Mouse (Mus musculus) intestine, embryonic 16.5 days (tissue): ENCODE data around the gene Dpp4. TPM values are rescaled to one million over a fixed set of nuclear protein-coding genes. Genes with fewer than 3 reads are reported as not detected.

ENCODE experiments used
- ATAC-seq: fragments of 200-750 bp; cut with Nextera tagmentation; 2 replicates; pipeline ENCODE4 v1.8.0; 2017; ENCODE audit warnings: moderate TSS enrichment, moderate library complexity
- H3K27ac ChIP-seq: fragments of 300-500 bp; sonication (generic); 2 replicates; pipeline ENCODE4 v1.5.1; 2014; ENCODE audit warnings: mild to moderate bottlenecking, low read length
- H3K27me3 ChIP-seq: fragments of 300-500 bp; sonication (generic); replicated peaks from 2 replicates; pipeline ENCODE4 v1.6.1; 2014; ENCODE audit warnings: low read length, control low read depth, mixed read lengths; ENCODE audit not compliant: control insufficient read depth, insufficient read depth
- H3K36me3 ChIP-seq: fragments of 300-500 bp; sonication (generic); 2 replicates; pipeline ENCODE4 v1.6.1; 2014; ENCODE audit warnings: low read length, control low read depth; ENCODE audit not compliant: control insufficient read depth, insufficient read depth
- H3K4me1 ChIP-seq: fragments of 300-500 bp; sonication (generic); 2 replicates; pipeline ENCODE4 v1.6.1; 2014; ENCODE audit warnings: low read length, control low read depth, mixed read lengths; ENCODE audit not compliant: control insufficient read depth, insufficient read depth
- H3K4me2 ChIP-seq: fragments of 300-500 bp; sonication (generic); 2 replicates; pipeline ENCODE4 v1.6.1; 2014; ENCODE audit warnings: low read depth, low read length, control low read depth
- H3K4me3 ChIP-seq: fragments of 300-500 bp; sonication (generic); 2 replicates; pipeline ENCODE4 v1.5.1; 2014; ENCODE audit warnings: mild to moderate bottlenecking, low read length
- H3K9ac ChIP-seq: fragments of 300-500 bp; sonication (generic); 2 replicates; pipeline ENCODE4 v1.6.1; 2014; ENCODE audit warnings: low read depth, low read length
- H3K9me3 ChIP-seq: fragments of 300-500 bp; sonication (generic); 2 replicates; pipeline ENCODE4 v1.6.1; 2016; ENCODE audit warnings: low read length, control low read depth; ENCODE audit not compliant: control insufficient read depth
- WGBS: fragments of 180-500 bp; shearing (Covaris S2); extraction: QIAGEN DNeasy Blood & Tissue Kit; methylation state at CpG from one replicate; pipeline ENCODE4 v1.1.7; 2014; 5-methylcytosine and 5-hydroxymethylcytosine counted together
- polyA plus RNA-seq: library from polyadenylated mRNA; unstranded; fragments of >200 nt; fragmentation: Nextera tagmentation; extraction: Ambion mirVana; gene quantifications from 2 replicates; pipeline ENCODE4 v1.2.1, GENCODE M21; 2015

Gene Dpp4
- polyA plus RNA-seq, 1 experiment from 2014 or later, result 85.0 TPM

DNA sequence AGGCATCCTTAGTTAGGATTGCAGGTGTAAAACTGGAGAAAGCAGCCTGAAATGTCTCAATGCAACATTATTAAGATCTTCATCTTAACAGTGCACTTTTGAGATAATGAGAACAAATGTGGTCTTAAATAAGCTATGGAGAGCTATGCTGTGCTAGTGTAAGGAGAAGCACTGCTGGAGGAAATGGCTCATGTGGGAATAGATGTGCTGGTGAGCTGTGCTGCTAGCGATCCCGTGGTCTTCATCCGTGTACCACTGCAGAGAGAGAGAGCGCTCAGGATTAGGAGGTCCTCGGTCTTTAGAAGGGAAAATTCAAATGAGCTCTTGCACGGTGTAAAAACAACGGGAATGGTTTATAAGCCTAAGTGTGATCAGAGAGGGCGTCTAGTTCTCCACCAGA is 79.6 kb downstream of the Dpp4 start:
- H3K9ac ChIP-seq, result no peak overlapping the region
- no peak for ATAC-seq
- no peak overlapping the region for H3K4me2 ChIP-seq
- 79% methylated on average over 8 of the region's 8 CpGs for WGBS
- no peak overlapping the region for H3K27ac ChIP-seq
- no peaks in the 10 kb centered on the region for H3K27me3 ChIP-seq
- no peak overlapping the region for H3K4me3 ChIP-seq
- H3K4me1 ChIP-seq, result no peaks in the 10 kb centered on the region
- H3K9me3 ChIP-seq, result no peaks in the 10 kb centered on the region
- no peaks in the 10 kb centered on the region for H3K36me3 ChIP-seq

DNA sequence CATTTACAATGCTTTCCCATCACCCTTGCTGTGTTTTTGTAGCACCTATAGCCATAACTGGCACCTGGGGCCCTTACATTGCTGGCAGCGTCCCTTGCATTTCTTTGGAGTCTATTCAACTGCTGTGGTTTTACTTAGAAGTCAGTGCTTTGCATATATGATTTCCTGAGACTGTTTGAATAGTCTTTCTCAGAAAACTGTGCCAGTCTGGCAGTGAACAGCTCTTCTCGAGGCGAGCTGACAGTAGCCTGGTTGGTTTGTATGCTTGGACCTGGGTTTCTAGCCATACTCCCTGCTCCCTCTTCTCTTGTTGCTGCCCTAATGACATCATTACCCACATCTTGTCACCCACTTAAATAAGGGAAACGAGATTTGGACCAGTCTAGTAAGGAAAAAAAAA is 80.1 kb downstream of the Dpp4 start:
- Histone ChIP-seq H3K9ac (no peak overlapping the region), H3K4me1 (no peaks in the 10 kb centered on the region), H3K9me3 (no peaks in the 10 kb centered on the region), H3K4me3 (no peak overlapping the region), H3K4me2 (no peak overlapping the region), H3K27me3 (no peaks in the 10 kb centered on the region), H3K27ac (no peak overlapping the region), H3K36me3 (no peaks in the 10 kb centered on the region)
- 75% methylated on average over 4 of the region's 4 CpGs for WGBS
- ATAC-seq, result no peak

DNA sequence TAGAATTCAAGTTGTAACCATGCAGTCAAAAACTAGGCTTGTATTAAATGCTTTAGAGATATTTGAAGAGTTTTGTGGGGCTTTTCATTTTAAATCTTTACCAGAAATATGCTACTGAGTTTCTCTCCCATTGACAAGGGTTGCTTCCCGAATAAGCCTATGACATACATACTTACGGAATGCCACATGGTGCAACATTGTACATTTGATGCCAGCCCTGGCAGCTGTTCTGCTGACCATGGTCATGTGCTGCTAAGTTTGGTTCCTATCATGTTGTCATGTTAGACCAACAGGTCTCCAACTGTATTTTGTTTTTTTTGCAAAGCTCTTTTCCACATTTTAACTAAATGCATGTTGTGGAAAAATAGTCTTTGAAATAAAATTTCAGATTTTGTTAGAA is 86.6 kb downstream of the Dpp4 start:
- Histone ChIP-seq H3K4me1 (no peaks in the 10 kb centered on the region), H3K36me3 (no peaks in the 10 kb centered on the region), H3K4me2 (no peak overlapping the region), H3K27me3 (no peaks in the 10 kb centered on the region), H3K4me3 (no peak overlapping the region), H3K9ac (no peak overlapping the region), H3K9me3 (no peaks in the 10 kb centered on the region), H3K27ac (no peak overlapping the region)
- no peak for ATAC-seq
- 92% methylated on average over 2 of the region's 2 CpGs for WGBS

DNA sequence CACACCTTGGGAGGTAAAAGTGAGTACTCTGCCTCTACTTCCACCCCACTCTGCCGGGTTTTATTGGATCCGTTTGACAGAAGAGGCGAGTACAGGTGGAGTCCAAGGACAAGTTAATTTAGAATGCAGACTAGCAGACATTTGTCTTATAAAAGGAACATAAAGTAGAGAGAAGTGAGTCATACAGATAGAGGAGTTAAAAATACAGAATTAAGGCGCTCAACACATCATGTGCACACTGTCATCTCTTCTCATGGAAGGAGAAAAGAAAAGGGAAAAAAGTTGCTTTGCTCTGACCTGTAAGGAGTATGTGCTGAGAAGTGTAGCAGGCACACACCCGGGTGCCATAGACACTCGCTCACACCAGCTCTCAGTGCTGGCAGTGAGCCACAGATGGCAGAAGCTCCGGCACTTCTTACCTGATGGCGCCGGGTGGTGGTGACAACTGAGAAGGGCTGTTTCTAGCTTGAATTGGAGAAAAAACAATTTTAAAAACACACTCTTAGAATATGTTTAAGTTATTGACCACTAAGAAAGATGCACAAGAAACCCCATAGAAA is 88.9 kb downstream of the Dpp4 start:
- ATAC-seq, result no peak

DNA sequence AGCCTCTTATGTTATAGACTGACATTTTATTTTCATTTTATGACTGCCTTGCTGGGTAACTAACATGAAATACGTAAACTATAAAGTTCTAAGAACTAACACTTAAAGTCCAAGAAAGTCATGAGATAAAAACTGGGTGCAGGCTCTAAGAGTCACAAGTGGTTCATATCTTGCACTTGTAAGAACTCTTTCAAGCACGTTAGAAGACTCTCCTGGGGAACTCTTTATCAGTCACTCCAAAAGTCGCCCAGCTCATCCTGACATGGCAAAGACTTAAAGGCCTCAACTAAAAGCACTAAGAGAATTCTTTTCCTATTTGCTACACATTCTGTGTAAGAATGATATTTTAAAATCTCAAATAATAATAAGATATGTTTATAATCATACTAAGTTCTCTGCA is 92.5 kb downstream of the Dpp4 start:
- Histone ChIP-seq H3K4me2 (no peak overlapping the region), H3K4me3 (no peak overlapping the region), H3K4me1 (no peaks in the 10 kb centered on the region), H3K9ac (no peak overlapping the region), H3K9me3 (no peaks in the 10 kb centered on the region), H3K27me3 (no peaks in the 10 kb centered on the region), H3K36me3 (no peaks in the 10 kb centered on the region), H3K27ac (no peak overlapping the region)
- 81% methylated on average over 3 of the region's 3 CpGs for WGBS
- ATAC-seq, result no peak

More for the DNA sequence above, 88.9 kb downstream of the Dpp4 start:
- Histone ChIP-seq H3K4me1 (no peaks in the 10 kb centered on the region), H3K27ac (no peak overlapping the region), H3K36me3 (no peaks in the 10 kb centered on the region), H3K4me3 (no peak overlapping the region), H3K9ac (no peak overlapping the region), H3K9me3 (no peaks in the 10 kb centered on the region), H3K4me2 (no peak overlapping the region), H3K27me3 (no peaks in the 10 kb centered on the region)
- 85% methylated on average over 9 of the region's 9 CpGs for WGBS

DNA sequence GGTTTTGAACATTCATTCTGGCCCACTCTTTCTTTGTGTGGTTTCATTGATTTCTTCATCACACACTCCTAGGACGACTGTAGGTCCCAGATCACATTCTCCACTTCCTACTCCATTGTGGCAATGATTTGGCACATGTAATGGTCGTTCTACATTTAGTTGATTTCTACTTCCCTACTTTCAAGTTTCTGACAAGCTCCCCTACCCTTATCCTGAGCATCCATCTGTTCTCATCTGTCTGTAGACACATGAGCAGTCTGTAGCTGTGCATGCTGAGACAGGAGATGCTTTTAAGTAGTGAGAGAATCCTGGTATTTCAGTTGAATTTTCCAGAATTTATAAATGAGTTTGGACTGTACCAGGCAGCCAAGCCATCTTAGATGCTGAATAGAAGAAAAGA is 95.1 kb downstream of the Dpp4 start:
- WGBS, result 72% methylated on average over 2 of the region's 2 CpGs
- Histone ChIP-seq H3K36me3 (no peaks in the 10 kb centered on the region), H3K27me3 (no peaks in the 10 kb centered on the region), H3K4me2 (no peak overlapping the region), H3K27ac (no peak overlapping the region), H3K9ac (no peak overlapping the region), H3K4me3 (no peak overlapping the region), H3K9me3 (no peaks in the 10 kb centered on the region), H3K4me1 (no peaks in the 10 kb centered on the region)
- ATAC-seq, result no peak

DNA sequence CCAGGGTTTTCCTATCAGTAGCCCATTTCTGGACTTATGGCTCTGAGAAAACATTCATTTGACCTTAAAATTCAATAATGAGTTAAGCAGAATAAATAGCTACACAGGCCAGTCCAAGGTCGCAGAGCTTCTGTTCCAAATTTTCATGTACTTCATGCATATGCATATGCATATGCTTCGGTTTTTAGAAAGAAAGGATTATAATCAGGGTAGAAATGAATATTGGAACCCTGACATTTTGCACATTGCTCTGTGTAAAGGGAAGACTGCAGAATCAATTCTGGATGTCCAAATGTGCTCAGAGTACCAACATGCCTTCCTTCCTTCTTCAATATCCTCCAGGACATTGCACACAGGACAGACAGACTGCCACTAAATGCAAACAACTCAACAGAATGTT is 104.6 kb downstream of the Dpp4 start:
- Histone ChIP-seq H3K4me2 (no peak overlapping the region), H3K27ac (no peak overlapping the region), H3K9ac (no peak overlapping the region), H3K4me1 (no peaks in the 10 kb centered on the region), H3K9me3 (no peaks in the 10 kb centered on the region), H3K27me3 (no peaks in the 10 kb centered on the region), H3K36me3 (no peaks in the 10 kb centered on the region), H3K4me3 (no peak overlapping the region)
- 83% methylated on average over 2 of the region's 2 CpGs for WGBS
- ATAC-seq, result no peak

DNA sequence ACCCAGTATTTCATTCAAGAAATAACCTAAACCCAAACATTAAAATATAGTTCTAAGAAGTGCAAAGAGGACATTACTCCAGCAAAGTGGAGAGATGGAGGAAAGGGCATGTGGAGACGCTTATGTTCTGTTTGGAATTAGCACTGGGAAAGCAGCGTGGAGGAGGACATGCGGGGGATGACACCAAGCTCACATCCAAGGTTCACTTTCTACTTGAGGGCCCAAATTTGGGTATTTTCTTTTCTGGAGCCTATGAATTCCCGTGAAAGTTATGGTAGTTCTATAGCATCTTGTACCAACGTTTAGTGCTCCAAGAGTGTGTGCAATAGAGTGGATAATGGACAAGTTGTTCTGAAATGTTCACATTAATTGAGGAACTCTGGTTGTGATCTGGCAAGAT is 105.1 kb downstream of the Dpp4 start:
- H3K36me3 ChIP-seq, result no peaks in the 10 kb centered on the region
- no peak overlapping the region for H3K4me3 ChIP-seq
- no peaks in the 10 kb centered on the region for H3K27me3 ChIP-seq
- ATAC-seq, result no peak
- no peak overlapping the region for H3K27ac ChIP-seq
- no peaks in the 10 kb centered on the region for H3K9me3 ChIP-seq
- WGBS, result 88% methylated on average over 5 of the region's 5 CpGs
- no peak overlapping the region for H3K4me2 ChIP-seq
- H3K4me1 ChIP-seq, result no peaks in the 10 kb centered on the region
- H3K9ac ChIP-seq, result no peak overlapping the region

DNA sequence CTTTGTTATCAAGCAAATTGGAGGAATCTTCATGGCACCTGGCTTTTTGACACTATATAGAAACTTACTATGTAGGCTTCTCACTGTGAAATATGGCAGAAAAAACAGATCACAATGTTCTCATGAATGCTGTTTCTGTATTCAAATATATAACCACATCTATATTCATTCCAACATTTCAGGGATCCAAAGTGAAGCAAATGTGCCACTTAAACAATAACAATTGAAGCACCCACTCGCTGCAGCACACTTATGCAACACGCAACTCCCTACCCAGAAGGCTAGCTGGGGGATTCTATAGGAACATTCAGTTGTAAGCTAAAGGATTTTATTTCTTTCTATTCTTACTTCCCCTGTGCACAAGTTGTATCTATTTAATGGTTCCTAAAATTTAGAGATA is 110.3 kb downstream of the Dpp4 start:
- Histone ChIP-seq H3K9ac (no peak overlapping the region), H3K4me3 (no peak overlapping the region), H3K4me2 (no peak overlapping the region), H3K36me3 (no peaks in the 10 kb centered on the region), H3K27me3 (no peaks in the 10 kb centered on the region), H3K9me3 (no peaks in the 10 kb centered on the region), H3K4me1 (no peaks in the 10 kb centered on the region), H3K27ac (no peak overlapping the region)
- WGBS, result 94% methylated on average over 2 of the region's 2 CpGs
- ATAC-seq, result no peak

DNA sequence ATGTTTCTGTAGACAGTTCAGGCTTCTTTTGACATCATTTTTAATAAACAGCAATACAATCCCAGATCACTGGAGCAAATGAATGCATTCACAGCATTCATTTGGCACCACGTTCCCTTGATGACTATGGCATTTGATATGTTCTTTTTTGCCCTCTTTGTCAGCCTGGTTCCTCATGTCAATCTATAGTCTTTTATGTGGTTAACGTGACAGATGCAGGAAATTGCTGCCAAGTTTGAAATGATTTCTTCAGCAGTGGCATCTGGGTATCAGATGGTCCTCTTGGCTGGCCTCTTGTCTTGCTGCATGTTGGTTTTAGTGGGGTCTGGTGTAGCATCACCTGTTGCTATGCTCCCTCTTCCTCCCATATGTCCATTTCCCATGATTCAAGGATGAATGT is 118.2 kb downstream of the Dpp4 start:
- no peaks in the 10 kb centered on the region for H3K36me3 ChIP-seq
- no peaks in the 10 kb centered on the region for H3K4me1 ChIP-seq
- H3K4me3 ChIP-seq, result no peak overlapping the region
- no peak overlapping the region for H3K27ac ChIP-seq
- H3K9ac ChIP-seq, result no peak overlapping the region
- no peaks in the 10 kb centered on the region for H3K9me3 ChIP-seq
- no peaks in the 10 kb centered on the region for H3K27me3 ChIP-seq
- WGBS, result 68% methylated on average over 2 of the region's 2 CpGs
- no peak for ATAC-seq
- H3K4me2 ChIP-seq, result no peak overlapping the region
